Mouse (Mus musculus) intestine, embryonic 16.5 days (tissue): ENCODE measurements around the gene Mt3. TPM values are rescaled to one million over a fixed set of nuclear protein-coding genes. Genes with fewer than 3 reads are reported as not detected.

Experiments used
- ATAC-seq: fragments of 200-750 bp; cut with Nextera tagmentation; 2 replicates; pipeline ENCODE4 v1.8.0; 2017; ENCODE audit warnings: moderate TSS enrichment, moderate library complexity
- H3K27ac ChIP-seq: fragments of 300-500 bp; sonication (generic); 2 replicates; pipeline ENCODE4 v1.5.1; 2014; ENCODE audit warnings: mild to moderate bottlenecking, low read length
- H3K27me3 ChIP-seq: fragments of 300-500 bp; sonication (generic); replicated peaks from 2 replicates; pipeline ENCODE4 v1.6.1; 2014; ENCODE audit warnings: low read length, control low read depth, mixed read lengths; ENCODE audit not compliant: control insufficient read depth, insufficient read depth
- H3K36me3 ChIP-seq: fragments of 300-500 bp; sonication (generic); 2 replicates; pipeline ENCODE4 v1.6.1; 2014; ENCODE audit warnings: low read length, control low read depth; ENCODE audit not compliant: control insufficient read depth, insufficient read depth
- H3K4me1 ChIP-seq: fragments of 300-500 bp; sonication (generic); 2 replicates; pipeline ENCODE4 v1.6.1; 2014; ENCODE audit warnings: low read length, control low read depth, mixed read lengths; ENCODE audit not compliant: control insufficient read depth, insufficient read depth
- H3K4me2 ChIP-seq: fragments of 300-500 bp; sonication (generic); 2 replicates; pipeline ENCODE4 v1.6.1; 2014; ENCODE audit warnings: low read depth, low read length, control low read depth
- H3K4me3 ChIP-seq: fragments of 300-500 bp; sonication (generic); 2 replicates; pipeline ENCODE4 v1.5.1; 2014; ENCODE audit warnings: mild to moderate bottlenecking, low read length
- H3K9ac ChIP-seq: fragments of 300-500 bp; sonication (generic); 2 replicates; pipeline ENCODE4 v1.6.1; 2014; ENCODE audit warnings: low read depth, low read length
- H3K9me3 ChIP-seq: fragments of 300-500 bp; sonication (generic); 2 replicates; pipeline ENCODE4 v1.6.1; 2016; ENCODE audit warnings: low read length, control low read depth; ENCODE audit not compliant: control insufficient read depth
- WGBS: fragments of 180-500 bp; shearing (Covaris S2); extraction: QIAGEN DNeasy Blood & Tissue Kit; methylation state at CpG from one replicate; pipeline ENCODE4 v1.1.7; 2014; 5-methylcytosine and 5-hydroxymethylcytosine counted together
- polyA plus RNA-seq: library from polyadenylated mRNA; unstranded; fragments of >200 nt; fragmentation: Nextera tagmentation; extraction: Ambion mirVana; gene quantifications from 2 replicates; pipeline ENCODE4 v1.2.1, GENCODE M21; 2015

Gene Mt3
- polyA plus RNA-seq, result 5.4 and 5.5 TPM in 2 replicates

GRCm38 (mm10) chr8:94152513-94153300 lies at the start of gene Mt3:
Mt3 (plus strand) TSS chr8:94152607.
- Histone ChIP-seq H3K4me1 (peaks cover 9% of the 10 kb centered on the region), H3K27ac (no peak within 1 kb of the TSS), H3K36me3 (no peaks in the 10 kb centered on the region), H3K27me3 (peaks cover 8% of the 10 kb centered on the region), H3K4me3 (peak within 1 kb of the TSS; percentile 40), H3K4me2 (peak within 1 kb of the TSS; percentile 74), H3K9me3 (no peaks in the 10 kb centered on the region), H3K9ac (peak within 1 kb of the TSS; percentile 32; the same call in 1 of the 2 replicates)
- ATAC-seq, result peak; percentile 91
- 3% methylated on average over 29 of the region's 29 CpGs for WGBS

DNA sequence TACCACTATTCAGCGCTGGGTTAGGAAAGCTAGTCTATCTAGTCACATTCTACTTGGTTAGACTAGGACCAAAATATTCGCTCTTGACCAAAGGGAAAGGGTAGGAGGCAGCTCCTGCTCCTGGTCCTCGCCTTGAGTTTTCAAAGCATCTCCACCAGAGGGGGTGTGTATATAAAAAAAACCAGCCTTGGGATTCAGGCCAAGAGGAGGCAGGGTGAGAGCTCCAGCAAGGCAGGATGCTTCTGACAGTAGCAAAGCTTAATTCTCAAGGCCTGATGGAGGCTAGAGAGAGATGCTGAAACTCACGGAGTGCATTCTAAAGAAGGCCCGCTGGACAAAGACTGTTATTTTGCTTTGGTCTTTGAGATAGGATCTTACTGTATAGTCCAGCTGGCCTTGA lies 48.3 kb upstream of the Mt3 start:
- Histone ChIP-seq H3K4me3 (no peak overlapping the region), H3K4me2 (no peak overlapping the region), H3K27me3 (no peaks in the 10 kb centered on the region), H3K36me3 (no peaks in the 10 kb centered on the region), H3K4me1 (0 out of 2 replicates have a peak, but pooled peaks cover under 1% of the 10 kb centered on the region), H3K9ac (no peak overlapping the region), H3K9me3 (no peaks in the 10 kb centered on the region), H3K27ac (no peak overlapping the region)
- ATAC-seq, result no peak
- WGBS, result 53% methylated on average over 5 of the region's 5 CpGs

GRCm38 (mm10) chr8:94107871-94108270 lies 44.5 kb upstream of the Mt3 start:
- Histone ChIP-seq H3K27me3 (no peaks in the 10 kb centered on the region), H3K9me3 (no peaks in the 10 kb centered on the region), H3K36me3 (no peaks in the 10 kb centered on the region), H3K4me1 (no peaks in the 10 kb centered on the region), H3K9ac (no peak overlapping the region), H3K4me3 (no peak overlapping the region), H3K27ac (no peak overlapping the region), H3K4me2 (no peak overlapping the region)
- no peak for ATAC-seq
- WGBS, result 70% methylated on average over 3 of the region's 3 CpGs

DNA sequence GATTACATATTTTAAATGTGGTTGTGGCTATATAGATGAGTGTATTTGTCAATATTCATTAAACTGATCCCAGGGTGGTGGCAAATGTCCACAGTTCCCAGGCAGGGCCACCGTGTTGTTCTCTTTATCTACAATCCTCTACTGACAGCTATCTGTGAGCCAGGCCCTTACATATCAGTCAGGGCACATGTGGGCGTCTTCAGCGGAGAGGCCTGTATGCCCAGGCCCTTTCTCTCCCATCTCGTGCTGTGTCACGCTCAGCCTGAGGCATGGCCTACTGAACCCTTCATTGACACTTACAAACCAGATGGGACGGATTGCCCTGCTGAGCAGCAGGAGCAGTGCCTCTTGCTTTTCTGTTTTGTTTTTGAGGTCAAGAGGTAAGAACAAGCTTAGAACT lies 43.0 kb upstream of the Mt3 start:
- no peak overlapping the region for H3K4me3 ChIP-seq
- WGBS, result 75% methylated on average over 6 of the region's 6 CpGs
- no peaks in the 10 kb centered on the region for H3K36me3 ChIP-seq
- H3K27me3 ChIP-seq, result no peaks in the 10 kb centered on the region
- ATAC-seq, result peak; percentile 72; the same call in 1 of the 2 replicates
- H3K27ac ChIP-seq, result no peak overlapping the region
- no peaks in the 10 kb centered on the region for H3K4me1 ChIP-seq
- no peak overlapping the region for H3K9ac ChIP-seq
- no peaks in the 10 kb centered on the region for H3K9me3 ChIP-seq
- no peak overlapping the region for H3K4me2 ChIP-seq

GRCm38 (mm10) chr8:94109835-94110234 lies 42.6 kb upstream of the Mt3 start:
- Histone ChIP-seq H3K9ac (no peak overlapping the region), H3K27ac (no peak overlapping the region), H3K4me2 (no peak overlapping the region), H3K4me1 (no peaks in the 10 kb centered on the region), H3K4me3 (no peak overlapping the region), H3K27me3 (no peaks in the 10 kb centered on the region), H3K36me3 (no peaks in the 10 kb centered on the region), H3K9me3 (no peaks in the 10 kb centered on the region)
- no peak for ATAC-seq
- 76% methylated on average over 5 of the region's 5 CpGs for WGBS

GRCm38 (mm10) chr8:94110526-94111177 lies 41.8 kb upstream of the Mt3 start:
- Histone ChIP-seq H3K36me3 (no peaks in the 10 kb centered on the region), H3K27ac (no peak overlapping the region), H3K4me3 (no peak overlapping the region), H3K9ac (no peak overlapping the region), H3K4me1 (no peaks in the 10 kb centered on the region), H3K27me3 (no peaks in the 10 kb centered on the region), H3K4me2 (no peak overlapping the region), H3K9me3 (no peaks in the 10 kb centered on the region)
- ATAC-seq, result no peak
- WGBS, result 55% methylated on average over 6 of the region's 6 CpGs

DNA sequence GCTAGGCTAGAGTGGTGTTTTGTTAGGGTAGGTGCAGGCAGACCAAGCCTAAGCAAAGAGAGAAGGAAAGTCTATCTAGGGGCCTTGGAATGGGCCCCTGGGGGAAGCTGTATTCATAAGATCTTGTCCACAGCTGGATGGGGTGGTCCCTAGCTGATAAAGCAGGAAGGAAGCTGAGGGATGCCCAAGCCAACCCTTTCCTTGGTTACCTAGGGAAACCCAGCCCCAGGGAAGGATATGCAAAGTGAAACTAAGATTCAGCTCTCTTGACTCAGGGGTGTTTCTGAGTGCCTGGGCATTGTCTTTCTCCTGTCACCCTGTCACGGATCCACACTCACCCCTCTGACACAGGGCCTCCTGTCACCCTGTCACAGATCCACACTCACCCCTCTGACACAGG lies 39.0 kb upstream of the Mt3 start:
- WGBS, result 58% methylated on average over 1 of the region's 1 CpGs
- no peak overlapping the region for H3K27ac ChIP-seq

DNA sequence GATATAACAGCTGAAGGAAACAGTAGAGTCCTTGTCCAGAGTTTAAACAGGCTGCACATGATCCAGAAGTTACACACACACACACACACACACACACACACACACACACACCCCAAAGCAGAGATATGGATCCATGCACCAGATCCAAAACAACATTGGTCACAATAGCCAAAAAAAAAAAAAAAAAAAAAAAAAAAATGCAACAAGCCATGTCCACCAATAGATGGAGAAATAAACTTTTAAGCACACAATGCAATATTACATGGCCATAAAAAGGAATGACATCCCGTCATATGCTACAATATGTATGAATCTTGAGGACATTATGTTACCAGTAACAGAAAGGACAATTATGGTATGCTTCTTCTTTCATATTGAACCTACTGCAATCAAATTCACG lies 38.4 kb upstream of the Mt3 start:
- Histone ChIP-seq H3K4me1 (no peaks in the 10 kb centered on the region), H3K27ac (no peak overlapping the region), H3K4me3 (no peak overlapping the region), H3K27me3 (no peaks in the 10 kb centered on the region), H3K4me2 (no peak overlapping the region), H3K9me3 (no peaks in the 10 kb centered on the region), H3K36me3 (no peaks in the 10 kb centered on the region), H3K9ac (no peak overlapping the region)
- WGBS, result 82% methylated on average over 2 of the region's 2 CpGs
- ATAC-seq, result no peak

More for the DNA sequence above, 39.0 kb upstream of the Mt3 start:
- Histone ChIP-seq H3K4me3 (no peak overlapping the region), H3K4me1 (no peaks in the 10 kb centered on the region), H3K36me3 (no peaks in the 10 kb centered on the region), H3K27me3 (no peaks in the 10 kb centered on the region), H3K4me2 (no peak overlapping the region), H3K9me3 (no peaks in the 10 kb centered on the region), H3K9ac (no peak overlapping the region)
- no peak for ATAC-seq

- no peak overlapping the region for H3K4me2 ChIP-seq
- no peaks in the 10 kb centered on the region for H3K4me1 ChIP-seq
- ATAC-seq, result no peak
- no peaks in the 10 kb centered on the region for H3K36me3 ChIP-seq
- no peak overlapping the region for H3K9ac ChIP-seq
- H3K4me3 ChIP-seq, result no peak overlapping the region
- no peaks in the 10 kb centered on the region for H3K27me3 ChIP-seq
- H3K9me3 ChIP-seq, result no peaks in the 10 kb centered on the region
- WGBS, result 12% methylated on average over 6 of the region's 6 CpGs
- H3K27ac ChIP-seq, result no peak overlapping the region
Measured at GRCm38 (mm10) chr8:94118776-94119430, 33.5 kb upstream of the Mt3 start.
